Mouse (Mus musculus) R1 (cell line): ENCODE measurements around the gene Tsc22d4.

ENCODE experiments used
- DNase-seq: peaks from one replicate; pipeline ENCODE4 v3.0.0-alpha.2; 2018; ENCODE audit warnings: low read depth, low spot score

Gene Tsc22d4

DNA sequence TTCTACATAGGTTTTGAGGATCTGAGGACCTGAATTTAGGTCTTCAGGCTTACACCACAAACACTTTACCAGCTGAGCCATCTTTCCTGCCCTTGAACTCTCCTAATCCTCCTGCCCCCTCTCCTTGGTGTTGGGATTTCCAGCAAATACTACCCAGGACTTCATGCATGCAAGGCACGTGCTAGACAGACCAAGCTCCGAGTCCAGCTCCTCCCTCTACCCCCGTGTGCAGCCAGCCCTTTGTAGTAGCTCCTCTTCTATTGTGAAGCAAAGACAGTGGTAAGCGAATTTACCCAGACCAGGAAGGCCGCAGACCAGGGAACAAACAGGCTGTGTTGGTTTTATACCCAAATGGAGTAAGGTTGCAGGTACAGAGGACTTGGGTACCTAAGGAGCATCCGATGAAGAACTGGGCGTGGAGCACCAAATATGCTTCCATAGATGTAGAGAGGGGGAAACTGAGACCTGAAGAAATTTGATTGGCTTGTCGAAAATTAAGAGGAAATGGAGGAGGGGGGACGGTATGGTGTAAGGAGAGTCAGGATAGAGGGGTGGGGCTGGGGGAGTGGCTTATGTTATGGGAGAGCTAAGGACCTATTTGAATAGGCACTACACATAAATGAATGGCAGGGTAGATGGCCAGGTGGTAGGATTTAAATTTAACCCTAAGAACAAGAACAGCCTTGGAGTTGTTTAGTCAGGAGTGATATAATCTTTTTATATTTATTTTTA is 19.2 kb downstream of the Tsc22d4 start:
- peak; percentile 58 for DNase-seq

GRCm38 (mm10) chr5:137766270-137766669 is 20.7 kb downstream of the Tsc22d4 start:
- peak; percentile 76 for DNase-seq

DNA sequence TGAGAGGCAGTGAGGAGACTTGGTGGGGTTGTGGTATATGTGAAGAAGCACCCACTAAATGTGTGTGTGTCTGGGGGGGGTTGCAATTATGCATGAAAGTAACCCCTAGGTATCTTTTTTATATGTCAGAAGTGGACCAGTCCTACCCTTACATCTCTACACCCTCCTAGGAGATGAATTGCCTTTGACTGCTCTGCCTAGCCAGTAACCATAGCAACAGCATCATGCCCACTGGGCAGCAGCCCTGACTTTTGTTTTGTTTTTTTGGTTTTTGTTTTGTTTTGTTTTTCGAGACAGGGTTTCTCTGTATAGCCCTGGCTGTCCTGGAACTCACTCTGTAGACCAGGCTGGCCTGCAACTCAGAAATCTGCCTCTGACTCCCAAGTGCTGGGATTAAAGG is 22.9 kb downstream of the Tsc22d4 start:
- DNase-seq: no peak

DNA sequence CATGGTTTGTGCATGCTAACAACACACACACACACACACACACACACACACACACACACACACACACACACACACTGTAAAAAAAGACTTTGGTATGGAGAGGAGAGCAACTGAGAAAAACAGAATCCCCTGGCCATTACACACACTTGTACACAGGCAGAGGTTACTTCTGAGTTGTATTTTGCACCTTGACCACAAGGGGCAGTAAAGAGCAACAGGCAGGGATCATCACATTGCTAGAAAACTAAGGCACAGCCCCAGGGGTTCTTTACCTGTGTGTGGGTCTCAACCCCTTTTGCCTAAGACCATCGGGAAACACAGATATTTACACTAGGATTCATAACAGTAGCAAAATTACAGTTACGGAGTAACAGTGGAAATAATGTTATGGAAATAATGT is 25.2 kb downstream of the Tsc22d4 start:
- DNase-seq: peak; percentile 87

GRCm38 (mm10) chr5:137772755-137773154 is 27.2 kb downstream of the Tsc22d4 start:
- DNase-seq: no peak

- DNase-seq: no peak
Measured at GRCm38 (mm10) chr5:137775587-137776290, 30.2 kb downstream of the Tsc22d4 start.

DNA sequence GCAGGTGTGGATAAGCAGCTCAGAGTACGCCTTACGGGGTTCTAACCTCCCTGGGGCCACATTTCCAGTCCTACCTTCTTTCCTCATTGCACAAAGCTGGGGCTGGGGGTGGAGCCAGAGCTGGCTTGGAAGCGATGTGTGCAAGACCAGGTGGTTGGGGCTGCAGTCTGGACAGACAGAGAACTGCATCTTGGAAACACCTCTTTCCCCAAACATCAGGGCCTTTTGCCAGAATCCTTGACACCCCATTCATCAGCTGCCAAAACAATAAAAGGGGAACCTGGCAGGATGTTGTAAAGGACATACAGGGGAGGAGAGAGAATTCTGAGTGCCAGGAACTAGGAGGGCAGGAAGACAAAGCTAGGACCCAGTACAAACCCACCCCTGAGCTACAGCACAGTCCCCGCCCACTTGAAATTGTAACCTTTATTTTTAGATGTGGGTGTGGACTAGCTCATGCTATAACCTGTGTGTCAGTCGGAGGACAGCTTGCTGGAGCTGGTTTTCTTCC is 30.9 kb downstream of the Tsc22d4 start:
- DNase-seq: peak; percentile 90

- no peak for DNase-seq
Measured at GRCm38 (mm10) chr5:137777267-137777845, 31.8 kb downstream of the Tsc22d4 start.

DNA sequence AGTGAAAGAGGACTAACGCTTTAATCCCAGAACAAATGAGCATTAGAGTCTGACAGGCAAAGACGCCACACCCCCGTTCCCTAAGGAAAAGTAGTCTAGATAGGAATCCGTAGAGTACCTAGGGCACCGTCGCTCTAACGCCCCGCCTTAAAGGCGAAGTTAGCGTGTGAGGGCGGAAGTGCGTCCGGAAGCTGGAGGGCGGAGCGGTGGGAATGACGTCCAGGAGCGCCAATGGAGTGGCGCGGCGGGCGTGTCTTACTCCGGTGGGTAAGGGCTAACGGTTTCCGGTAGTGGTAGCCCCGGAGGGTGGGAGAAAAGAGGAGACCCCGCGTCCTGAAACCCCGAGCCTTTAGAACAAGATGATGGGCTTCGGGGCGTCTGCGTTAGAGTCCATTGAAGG is 33.1 kb downstream of the Tsc22d4 start, which contains the start of gene Ppp1r35:
Gene Ppp1r35, plus strand, starts transcription at position 215 of the 400 bp plus-strand sequence.
- DNase-seq: peak; percentile 98

DNA sequence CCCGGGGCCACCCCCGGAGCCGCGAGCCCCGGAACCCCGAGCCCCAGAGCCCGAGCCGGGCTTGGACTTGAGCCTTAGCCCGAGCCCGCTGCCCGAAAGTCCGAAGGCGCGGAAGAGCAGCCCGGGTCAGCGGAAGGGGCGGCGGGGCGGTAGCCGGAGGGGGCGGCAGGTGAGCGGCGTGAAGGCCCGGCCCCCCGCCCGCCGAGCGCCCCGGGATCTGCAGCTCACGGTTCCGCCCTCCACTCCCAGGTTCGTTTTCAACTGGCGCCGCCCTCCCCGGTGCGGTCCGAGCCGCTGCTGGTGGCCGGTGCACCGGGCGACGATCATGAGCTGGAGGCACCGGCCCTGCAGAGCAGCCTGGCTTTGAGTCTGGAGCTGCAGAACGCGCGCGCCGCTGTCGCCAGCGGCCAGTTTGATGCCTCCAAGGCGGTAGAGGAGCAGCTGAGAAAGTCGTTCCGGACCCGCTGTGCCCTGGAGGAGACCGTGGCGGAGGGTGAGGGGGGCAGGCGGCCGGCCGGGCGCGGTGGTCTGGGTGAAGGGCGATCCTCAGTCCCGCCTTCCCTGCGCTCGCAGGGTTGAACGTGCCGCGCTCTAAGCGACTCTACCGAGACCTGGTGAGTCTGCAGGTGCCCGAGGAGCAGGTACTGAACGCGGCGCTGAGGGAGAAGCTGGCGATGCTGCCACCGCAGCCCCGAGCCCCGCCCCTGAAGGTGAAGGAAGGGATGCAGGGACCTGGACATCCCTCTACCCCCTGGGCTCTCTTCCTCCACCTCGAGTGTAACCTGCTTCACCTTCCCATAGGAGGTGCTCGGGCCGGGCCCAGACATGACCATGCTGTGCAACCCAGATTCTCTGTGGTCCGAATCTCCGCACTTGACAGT is 33.8 kb downstream of the Tsc22d4 start:
- peak; percentile 81 for DNase-seq

GRCm38 (mm10) chr5:137781661-137782060 is 36.1 kb downstream of the Tsc22d4 start:
- no peak for DNase-seq

- no peak for DNase-seq
Measured at GRCm38 (mm10) chr5:137782776-137783522, 37.4 kb downstream of the Tsc22d4 start.

DNA sequence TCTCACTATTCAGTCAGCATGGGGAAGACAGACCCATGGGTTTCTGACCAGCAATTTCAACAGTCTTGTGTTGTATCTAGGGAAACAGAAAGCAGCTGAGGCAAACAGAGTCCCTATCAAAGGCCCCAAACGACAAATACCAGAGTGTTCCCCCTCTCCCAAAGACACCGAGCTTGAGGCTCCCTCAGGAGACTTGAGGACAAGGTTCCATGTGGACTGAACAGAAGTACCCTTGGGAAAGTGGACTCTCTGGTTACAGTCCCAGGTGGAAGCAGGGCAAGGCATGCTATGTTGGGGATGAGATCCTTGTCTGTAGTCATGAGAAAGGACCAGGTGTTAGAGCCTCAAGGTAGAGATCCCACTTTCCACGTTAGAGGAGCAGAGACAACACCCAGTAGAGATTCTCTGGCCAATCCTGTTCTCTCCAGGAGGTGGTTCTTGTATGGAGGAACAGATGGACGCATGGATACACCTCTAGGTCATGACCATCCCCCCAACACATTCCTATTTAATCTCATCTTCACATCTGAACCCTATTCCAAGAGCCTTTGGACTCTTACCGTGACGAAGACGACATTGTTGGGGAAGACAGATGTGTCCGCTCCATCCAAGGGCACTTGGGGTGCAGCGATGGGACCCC is 38.5 kb downstream of the Tsc22d4 start:
- DNase-seq: no peak

- DNase-seq: no peak
Measured at GRCm38 (mm10) chr5:137784546-137784945, 39.0 kb downstream of the Tsc22d4 start.

DNA sequence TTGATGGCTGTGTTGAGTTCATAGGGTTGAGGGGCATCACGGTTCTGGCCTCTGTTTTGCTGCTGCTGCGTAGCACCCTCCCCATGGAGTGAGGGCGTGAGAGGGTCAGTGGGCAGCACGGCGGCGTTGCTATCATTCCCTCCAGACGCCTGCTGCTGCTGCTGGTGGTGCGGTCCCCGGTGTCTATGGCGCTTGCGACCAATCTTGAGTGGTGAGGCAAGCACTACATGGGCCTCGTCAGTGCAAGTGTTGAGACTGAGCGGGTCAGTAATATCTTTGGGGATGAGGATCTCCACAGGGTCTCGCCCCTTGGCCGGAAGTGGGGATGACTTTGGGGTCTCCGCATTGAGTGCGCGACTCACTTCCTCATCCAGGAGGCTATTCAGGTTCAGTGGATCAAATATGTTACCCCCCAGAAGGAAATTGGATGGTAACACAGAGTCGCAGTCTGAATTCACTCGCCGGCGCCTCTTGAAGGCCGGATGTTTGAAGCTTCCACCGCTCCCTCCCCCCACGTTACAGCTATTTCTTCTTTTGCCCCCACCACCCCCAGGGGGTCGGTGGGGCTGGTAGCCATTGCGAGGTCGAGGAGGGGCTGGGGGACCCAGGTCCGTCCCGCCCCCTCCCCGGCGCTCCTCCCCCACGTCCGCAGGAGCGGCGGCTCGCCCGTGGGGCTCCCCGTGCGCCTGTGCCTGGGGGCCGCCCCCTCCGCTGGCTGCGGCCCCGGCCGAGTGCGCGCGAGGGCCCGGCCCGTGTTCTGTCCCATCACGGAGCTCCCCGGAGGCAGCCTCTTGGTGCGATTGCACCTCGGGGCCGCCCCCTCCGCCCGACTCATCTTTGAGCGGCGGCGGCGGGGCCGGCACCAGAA is 39.9 kb downstream of the Tsc22d4 start:
- peak; percentile 73 for DNase-seq

DNA sequence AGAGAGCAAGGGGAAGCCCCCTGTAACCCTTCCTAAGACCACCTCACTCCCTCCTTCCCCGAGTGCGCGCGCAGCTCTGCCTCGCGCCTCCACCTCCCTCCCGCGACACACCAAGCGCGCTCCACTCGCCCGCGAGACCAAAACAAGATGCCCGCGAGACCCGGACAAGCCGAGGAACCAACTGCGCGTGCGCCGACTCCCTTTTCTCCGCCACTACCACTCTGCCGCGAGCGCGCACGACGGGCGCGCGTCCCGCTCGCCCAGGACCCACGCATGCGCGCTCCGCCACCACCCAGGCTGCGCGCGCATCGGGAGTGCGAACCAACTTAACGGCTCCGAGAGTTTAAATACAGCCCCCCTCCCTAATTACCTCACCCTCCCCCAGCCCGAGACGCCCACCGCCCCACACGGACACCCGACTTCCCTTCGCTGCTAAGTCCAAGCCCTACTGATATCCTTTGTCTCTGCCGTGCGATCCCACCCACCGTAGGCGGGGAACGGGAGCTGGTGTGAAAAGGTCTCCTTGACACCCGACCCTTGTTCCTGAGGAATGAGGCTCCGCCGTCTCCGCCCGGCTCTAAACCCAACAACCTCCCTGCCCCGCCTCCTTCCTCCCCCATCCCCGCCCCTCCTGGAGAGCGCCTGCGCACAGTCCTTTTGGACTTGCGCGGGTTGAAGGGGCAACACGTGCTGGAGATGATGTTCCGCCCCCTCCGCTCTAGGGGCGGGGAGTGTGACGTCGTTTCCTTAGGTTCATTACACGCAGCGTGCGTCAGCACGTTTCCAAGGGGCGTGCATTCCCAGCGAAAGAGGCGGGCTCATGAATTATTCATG is 40.8 kb downstream of the Tsc22d4 start:
- DNase-seq: peak; percentile 100

- peak; percentile 96 for DNase-seq
Measured at GRCm38 (mm10) chr5:137787151-137787928, 41.8 kb downstream of the Tsc22d4 start, which contains the start of the genes Mepce and Zcwpw1. TSS of gene Mepce (minus strand) at chr5:137787655. TSS of gene Zcwpw1 (plus strand) at chr5:137787798.
